Mouse (Mus musculus): ENCODE results near the gene Als2cl. TPM values are rescaled to one million over a fixed set of nuclear protein-coding genes. Genes with fewer than 3 reads are reported as not detected.

Gene Als2cl
- polyA plus RNA-seq, 1 experiment = 3.9 TPM

DNA sequence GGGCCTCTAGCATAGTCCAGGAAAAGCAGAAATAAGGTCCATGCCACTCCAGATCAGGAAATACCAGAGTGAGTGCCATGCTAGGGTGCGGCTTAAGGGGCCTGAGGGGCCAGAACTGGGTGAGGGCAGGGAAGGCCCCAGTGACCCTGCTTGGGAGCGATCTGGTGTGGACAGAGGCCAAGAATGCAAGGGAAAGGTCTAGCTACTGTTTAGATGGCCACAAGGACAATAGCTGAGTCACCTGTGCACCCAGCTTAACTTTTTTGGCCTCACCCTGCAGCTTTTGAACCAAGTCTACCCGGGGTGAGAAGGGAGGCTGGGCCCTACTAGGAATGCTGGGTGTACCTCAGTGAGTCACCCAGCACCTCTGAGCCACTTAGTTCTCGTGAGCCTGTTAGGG, 1.1 kb downstream of the Als2cl start:
- DNase-seq (ENCODE audit: low read depth) = no peak
- no peak for TF ChIP-seq CTCF (IDR thresholded peaks at IDR 0.05; ENCODE audit: borderline replicate concordance, extremely low read depth, insufficient read depth, insufficient read length)
- TF ChIP-seq POLR2A (IDR thresholded peaks at IDR 0.05; ENCODE audit: borderline replicate concordance, extremely low read depth, insufficient read depth, insufficient read length, poor library complexity, severe bottlenecking) = no peak

DNA sequence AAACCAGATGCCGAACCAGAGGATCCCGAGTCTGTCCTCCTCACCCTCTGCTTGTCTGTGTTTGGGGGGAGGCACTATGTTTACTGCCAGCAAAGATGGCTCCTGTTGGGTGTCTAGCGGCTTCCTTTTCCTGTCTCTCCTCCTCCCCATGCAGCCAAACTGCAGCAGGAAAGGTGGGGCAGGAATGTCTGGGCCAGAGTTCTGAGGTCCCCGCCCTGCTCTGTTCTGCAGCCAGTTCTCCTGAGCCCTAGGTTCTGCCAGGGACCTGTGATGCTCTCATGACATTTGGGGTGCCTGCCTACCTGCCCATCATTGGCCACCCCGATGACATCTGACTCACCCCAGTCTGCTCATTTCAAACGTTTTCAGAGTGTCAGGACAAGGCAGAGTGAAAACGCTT, 2.3 kb downstream of the Als2cl start:
- DNase-seq (ENCODE audit: low read depth) = no peak
- TF ChIP-seq POLR2A (IDR thresholded peaks at IDR 0.05; ENCODE audit: borderline replicate concordance, extremely low read depth, insufficient read depth, insufficient read length, poor library complexity, severe bottlenecking) = no peak
- no peak for TF ChIP-seq CTCF (IDR thresholded peaks at IDR 0.05; ENCODE audit: borderline replicate concordance, extremely low read depth, insufficient read depth, insufficient read length)

DNA sequence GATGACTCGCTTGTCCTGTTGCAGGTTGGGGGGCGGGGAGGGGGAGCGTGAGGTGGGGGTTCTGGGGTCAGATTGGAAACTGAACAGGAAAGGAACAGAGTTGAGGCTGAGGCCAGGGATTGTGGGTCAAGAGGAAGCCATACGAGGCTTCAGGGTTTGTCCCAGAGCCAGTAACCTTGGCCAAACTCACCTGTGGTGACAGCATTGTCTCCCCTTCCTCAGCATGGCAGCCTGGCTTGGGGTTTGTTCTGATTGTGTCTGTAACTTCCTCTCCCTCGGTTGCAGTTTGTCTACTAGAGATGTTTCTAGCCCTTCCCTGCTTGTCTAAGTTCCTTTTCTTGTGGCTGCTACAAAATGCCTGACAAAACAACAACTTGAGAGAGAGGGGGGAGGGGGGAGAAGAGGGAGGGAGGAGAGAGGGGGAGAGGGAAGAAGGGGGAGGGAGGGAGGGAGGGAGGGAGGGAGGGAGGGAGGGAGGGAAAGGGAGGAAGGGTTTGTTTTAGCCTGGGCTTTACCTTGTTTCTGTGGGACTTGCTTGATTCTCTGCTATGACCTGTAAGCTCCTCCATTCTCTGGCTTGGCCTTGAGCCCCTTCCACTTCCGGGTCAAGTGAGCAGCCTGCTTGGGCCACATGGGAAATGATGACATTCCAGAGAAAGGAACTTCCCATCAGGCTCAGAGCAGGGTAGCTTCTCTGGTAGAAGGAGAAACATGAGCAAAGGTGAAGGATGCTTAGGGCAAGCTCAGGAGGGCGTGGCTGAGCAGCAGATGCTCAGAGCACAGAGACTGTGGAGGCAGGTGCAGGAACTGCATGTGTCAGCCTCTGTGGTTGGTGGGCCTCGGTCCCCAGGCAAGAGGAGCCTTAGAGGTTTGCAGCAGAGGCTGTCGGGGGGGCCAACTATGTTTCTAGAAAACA, 8.0 kb downstream of the Als2cl start:
- DNase-seq (ENCODE audit: low read depth) = no peak

DNA sequence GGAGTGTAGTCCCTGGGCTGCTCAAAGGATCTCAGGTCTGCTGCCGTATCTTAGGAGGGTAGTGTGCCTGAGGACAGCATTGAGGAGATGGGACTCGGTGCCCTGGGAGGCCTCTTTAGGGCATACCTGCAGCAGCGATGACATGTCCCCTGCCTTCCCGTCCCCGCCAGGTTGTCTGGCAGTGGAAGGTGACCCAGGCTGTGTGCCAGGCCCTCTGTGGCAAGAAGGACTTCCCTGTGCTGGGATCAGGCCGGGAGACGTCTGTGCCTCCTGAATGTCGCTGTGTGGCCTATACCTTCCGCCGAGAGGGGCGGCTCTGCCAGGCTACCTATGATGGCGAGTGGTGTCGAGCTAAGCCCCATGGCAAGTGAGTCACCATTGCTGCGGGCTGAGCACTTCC, 9.3 kb downstream of the Als2cl start:
- TF ChIP-seq CTCF (IDR thresholded peaks at IDR 0.05; ENCODE audit: borderline replicate concordance, extremely low read depth, insufficient read depth, insufficient read length) (no peak), POLR2A (IDR thresholded peaks at IDR 0.05; ENCODE audit: borderline replicate concordance, extremely low read depth, insufficient read depth, insufficient read length, poor library complexity, severe bottlenecking) (no peak)
- DNase-seq (ENCODE audit: low read depth) = no peak

More for the DNA sequence above, 8.0 kb downstream of the Als2cl start:
- no peak for TF ChIP-seq CTCF (IDR thresholded peaks at IDR 0.05; ENCODE audit: borderline replicate concordance, extremely low read depth, insufficient read depth, insufficient read length)
- TF ChIP-seq POLR2A (IDR thresholded peaks at IDR 0.05; ENCODE audit: borderline replicate concordance, extremely low read depth, insufficient read depth, insufficient read length, poor library complexity, severe bottlenecking) = no peak

DNA sequence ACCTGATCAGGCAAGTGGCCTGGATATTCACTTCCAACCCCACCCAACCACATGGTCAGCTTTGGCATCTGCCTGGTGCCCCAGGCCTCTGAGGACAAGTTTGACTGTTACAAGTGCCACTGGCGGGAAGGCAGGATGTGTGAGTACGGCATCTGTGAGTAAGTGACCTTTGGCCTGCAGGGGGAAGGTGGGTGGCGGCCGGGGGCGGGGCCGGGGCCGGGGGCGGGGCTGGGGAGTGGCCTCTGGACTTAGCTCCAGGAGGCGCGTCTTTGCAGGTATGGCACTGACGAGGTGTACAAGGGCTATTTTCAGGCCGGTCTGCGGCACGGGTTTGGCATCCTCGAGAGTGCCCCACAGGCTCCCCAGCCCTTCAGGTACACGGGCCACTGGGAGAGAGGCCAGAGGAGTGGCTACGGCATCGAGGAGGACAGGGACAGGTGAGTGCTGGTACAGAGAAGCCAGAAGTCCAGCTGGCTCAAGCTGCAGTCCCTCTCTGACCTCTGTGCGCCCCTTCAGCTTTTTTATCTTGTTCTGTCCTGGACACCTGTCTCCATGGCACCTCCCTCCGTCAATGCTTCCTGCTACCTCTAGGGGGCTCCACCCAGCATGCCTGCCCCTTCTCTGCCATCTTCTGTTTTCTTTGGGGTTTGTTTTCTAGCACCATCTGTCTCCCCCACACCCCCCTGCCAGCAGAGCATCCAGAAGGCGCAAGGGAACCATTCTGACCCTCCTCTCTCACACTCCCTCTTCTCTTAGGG, 10.5 kb downstream of the Als2cl start:
- no peak for DNase-seq (ENCODE audit: low read depth)
- TF ChIP-seq CTCF (IDR thresholded peaks at IDR 0.05; ENCODE audit: borderline replicate concordance, extremely low read depth, insufficient read depth, insufficient read length) = peak; percentile 47; the same call in 1 of the 2 replicates
- no peak for TF ChIP-seq POLR2A (IDR thresholded peaks at IDR 0.05; ENCODE audit: borderline replicate concordance, extremely low read depth, insufficient read depth, insufficient read length, poor library complexity, severe bottlenecking)

DNA sequence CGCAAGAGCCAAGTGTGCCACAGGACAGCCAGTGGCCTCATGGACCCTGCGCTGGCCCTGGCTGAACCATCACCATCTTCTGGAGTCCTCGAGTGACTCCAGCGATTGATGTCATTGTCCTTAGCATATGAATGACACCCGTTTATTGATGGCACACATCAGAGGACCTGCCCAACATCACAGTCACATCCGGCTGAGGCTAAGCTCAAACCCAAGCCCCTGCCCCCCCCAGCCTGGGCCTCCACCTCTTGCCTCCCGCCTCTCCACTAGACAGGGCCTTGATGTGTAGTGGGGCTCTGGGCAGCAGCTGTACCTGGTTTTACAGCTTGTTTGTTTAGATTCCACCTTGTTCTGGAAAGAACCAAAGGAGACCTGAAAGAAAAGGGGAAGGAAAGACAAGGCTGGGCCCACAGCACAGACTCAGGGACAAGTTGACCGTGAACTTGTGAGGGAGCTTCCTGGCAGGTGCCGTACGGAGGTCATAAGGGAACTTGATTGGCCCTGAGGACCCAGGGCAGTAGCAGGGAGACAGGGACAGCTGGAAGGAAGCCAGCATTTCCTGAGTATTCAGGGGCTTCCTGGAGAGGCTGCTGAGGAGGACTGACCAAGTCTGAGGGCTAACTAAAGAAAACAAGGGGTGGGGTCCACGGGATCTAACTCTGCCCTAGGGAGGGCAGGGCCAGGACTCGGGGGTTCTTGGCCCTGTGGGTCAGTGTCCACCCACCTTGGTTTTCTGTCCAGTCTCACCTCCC, 11.6 kb downstream of the Als2cl start:
- TF ChIP-seq CTCF (IDR thresholded peaks at IDR 0.05; ENCODE audit: borderline replicate concordance, extremely low read depth, insufficient read depth, insufficient read length) (no peak), POLR2A (IDR thresholded peaks at IDR 0.05; ENCODE audit: borderline replicate concordance, extremely low read depth, insufficient read depth, insufficient read length, poor library complexity, severe bottlenecking) (no peak)
- DNase-seq (ENCODE audit: low read depth) = no peak

DNA sequence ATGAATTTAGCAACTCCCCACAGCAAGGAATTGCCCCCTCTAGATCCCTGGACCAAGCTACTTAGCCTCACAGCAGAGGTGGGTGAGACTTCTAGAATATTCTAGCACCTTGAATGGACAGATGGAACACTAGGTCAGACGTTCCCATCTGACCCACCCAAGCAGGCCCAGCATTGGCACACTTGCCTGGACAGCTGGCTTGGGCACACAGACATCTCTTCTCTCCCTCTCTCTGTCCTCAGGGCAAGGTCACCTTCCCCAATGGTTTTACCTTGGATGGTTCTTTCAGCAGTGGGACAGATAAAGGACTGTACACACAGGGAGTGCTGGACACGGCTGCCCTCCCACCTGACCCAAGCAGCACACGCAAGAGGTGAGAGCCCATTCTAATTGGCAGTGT, 12.9 kb downstream of the Als2cl start:
- DNase-seq (ENCODE audit: low read depth) = no peak
- TF ChIP-seq CTCF (IDR thresholded peaks at IDR 0.05; ENCODE audit: borderline replicate concordance, extremely low read depth, insufficient read depth, insufficient read length) (no peak), POLR2A (IDR thresholded peaks at IDR 0.05; ENCODE audit: borderline replicate concordance, extremely low read depth, insufficient read depth, insufficient read length, poor library complexity, severe bottlenecking) (no peak)

DNA sequence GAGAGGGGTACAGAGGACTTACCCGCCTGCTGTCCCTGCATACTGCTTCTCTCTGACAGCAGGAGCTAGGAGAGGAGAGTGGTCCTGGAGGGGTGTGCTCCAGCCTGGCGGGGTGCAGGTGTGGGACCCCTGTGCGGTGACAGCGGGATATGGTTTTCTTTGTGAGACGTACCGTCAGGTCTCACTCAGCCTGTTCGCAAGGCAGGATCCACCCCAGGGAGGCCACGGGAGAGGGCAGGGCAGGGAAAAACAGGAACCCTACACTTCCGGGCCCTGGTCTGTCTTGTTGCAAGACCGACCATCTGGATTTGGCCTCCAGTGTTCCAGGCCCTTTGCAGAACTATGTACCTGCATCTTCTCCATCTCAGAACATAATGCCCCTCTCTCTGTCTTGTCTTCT, 13.8 kb downstream of the Als2cl start:
- no peak for DNase-seq (ENCODE audit: low read depth)

DNA sequence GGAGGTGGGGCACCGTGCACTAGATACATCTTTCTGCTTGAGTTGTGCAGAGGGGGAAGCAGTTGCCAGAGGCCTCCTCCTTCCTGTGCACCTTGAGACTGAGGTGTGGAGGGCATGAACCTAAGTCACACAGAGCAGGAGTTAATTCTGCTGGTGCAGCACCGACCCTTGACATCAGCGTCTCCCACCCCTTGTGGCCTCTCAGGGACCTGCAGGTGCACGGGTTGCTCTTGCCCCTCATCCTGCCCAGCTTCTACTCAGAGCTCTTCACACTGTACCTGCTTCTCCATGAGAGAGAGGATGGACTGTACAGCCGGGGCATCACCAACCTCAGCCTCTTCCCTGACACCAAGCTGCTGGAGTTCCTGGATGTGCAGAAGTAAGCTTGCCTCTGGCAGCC, 15.8 kb downstream of the Als2cl start:
- no peak for DNase-seq (ENCODE audit: low read depth)
- TF ChIP-seq CTCF (IDR thresholded peaks at IDR 0.05; ENCODE audit: borderline replicate concordance, extremely low read depth, insufficient read depth, insufficient read length) (0 out of 2 replicates have a peak, but pooled peaks have one; percentile 6), POLR2A (IDR thresholded peaks at IDR 0.05; ENCODE audit: borderline replicate concordance, extremely low read depth, insufficient read depth, insufficient read length, poor library complexity, severe bottlenecking) (no peak)

More for the DNA sequence above, 13.8 kb downstream of the Als2cl start:
- TF ChIP-seq POLR2A (IDR thresholded peaks at IDR 0.05; ENCODE audit: borderline replicate concordance, extremely low read depth, insufficient read depth, insufficient read length, poor library complexity, severe bottlenecking) (no peak), CTCF (IDR thresholded peaks at IDR 0.05; ENCODE audit: borderline replicate concordance, extremely low read depth, insufficient read depth, insufficient read length) (no peak)

DNA sequence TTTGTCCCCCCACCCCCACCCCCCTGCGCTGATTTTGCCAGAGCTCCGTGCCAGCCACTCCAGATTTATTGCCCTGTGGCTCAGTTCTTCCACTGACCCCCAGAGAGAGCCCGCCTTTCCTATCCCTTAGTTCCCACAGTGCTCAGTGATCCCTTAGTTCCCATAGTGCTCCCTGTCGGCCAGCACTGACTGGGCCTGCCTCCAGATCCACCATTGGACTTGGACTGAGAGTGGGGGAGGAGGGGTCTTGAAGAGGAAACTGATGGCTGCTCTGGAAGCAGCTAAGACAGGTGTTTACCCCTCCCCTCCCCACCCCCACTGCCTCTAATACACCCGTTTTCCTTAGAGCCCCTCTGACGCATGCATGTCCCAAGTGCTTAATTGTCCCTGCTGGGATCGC, 16.3 kb downstream of the Als2cl start:
- peak; percentile 49 for DNase-seq (ENCODE audit: low read depth)

DNA sequence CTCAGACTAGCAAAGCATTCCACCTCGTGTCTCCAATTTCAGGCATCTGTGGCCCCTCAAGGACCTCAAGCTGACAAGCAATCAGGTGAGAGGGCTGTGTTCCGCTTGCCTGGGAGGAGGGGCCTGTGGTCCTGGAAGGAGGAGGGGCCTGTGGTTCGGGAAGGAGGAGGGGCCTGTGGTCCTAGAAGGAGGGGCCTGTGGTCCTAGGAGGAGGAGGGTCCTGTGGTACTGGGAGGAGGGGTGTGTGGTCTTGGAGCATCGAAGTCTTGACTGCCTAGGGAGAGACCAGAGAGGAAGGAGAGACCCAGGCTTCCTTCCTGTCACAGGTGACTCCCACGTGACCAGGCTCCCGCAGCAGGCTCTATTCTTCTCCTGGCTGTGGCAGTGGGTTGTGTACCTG, 16.9 kb downstream of the Als2cl start:
- peak; percentile 43 for DNase-seq (ENCODE audit: low read depth)
- TF ChIP-seq CTCF (IDR thresholded peaks at IDR 0.05; ENCODE audit: borderline replicate concordance, extremely low read depth, insufficient read depth, insufficient read length) (no peak), POLR2A (IDR thresholded peaks at IDR 0.05; ENCODE audit: borderline replicate concordance, extremely low read depth, insufficient read depth, insufficient read length, poor library complexity, severe bottlenecking) (no peak)

More for the DNA sequence above, 16.3 kb downstream of the Als2cl start:
- TF ChIP-seq POLR2A (IDR thresholded peaks at IDR 0.05; ENCODE audit: borderline replicate concordance, extremely low read depth, insufficient read depth, insufficient read length, poor library complexity, severe bottlenecking) (no peak), CTCF (IDR thresholded peaks at IDR 0.05; ENCODE audit: borderline replicate concordance, extremely low read depth, insufficient read depth, insufficient read length) (no peak)

Measured in brain, embryonic 14.5 days (tissue).